Mouse (Mus musculus) embryonic facial prominence, embryonic 13.5 days (tissue): ENCODE results near the gene Itpr3. TPM values are rescaled to one million over a fixed set of nuclear protein-coding genes. Genes with fewer than 3 reads are reported as not detected.

ENCODE experiments used
- ATAC-seq: fragments of 200-750 bp; cut with Nextera tagmentation; 2 replicates; pipeline ENCODE4 v1.8.0; 2017; ENCODE audit warnings: low read depth; ENCODE audit not compliant: insufficient number of reproducible peaks, insufficient read depth, low FRiP score, low TSS enrichment
- H3K27ac ChIP-seq: fragments of 300-500 bp; sonication (generic); 2 replicates; pipeline ENCODE4 v1.5.1; 2015; ENCODE audit warnings: moderate library complexity, mild to moderate bottlenecking, inconsistent platforms
- H3K27me3 ChIP-seq: fragments of 300-500 bp; sonication (generic); 2 replicates; pipeline ENCODE4 v1.6.1; 2015; ENCODE audit warnings: mild to moderate bottlenecking, inconsistent platforms
- H3K36me3 ChIP-seq: fragments of 300-500 bp; sonication (generic); 2 replicates; pipeline ENCODE4 v1.6.1; 2015; ENCODE audit warnings: mild to moderate bottlenecking, inconsistent platforms
- H3K4me1 ChIP-seq: fragments of 300-500 bp; sonication (generic); 2 replicates; pipeline ENCODE4 v1.6.1; 2015; ENCODE audit warnings: inconsistent platforms
- H3K4me2 ChIP-seq: fragments of 300-500 bp; sonication (generic); 2 replicates; pipeline ENCODE4 v1.6.1; 2015; ENCODE audit warnings: moderate library complexity, mild to moderate bottlenecking, inconsistent platforms
- H3K4me3 ChIP-seq: fragments of 300-500 bp; sonication (generic); 2 replicates; pipeline ENCODE4 v1.5.1; 2015; ENCODE audit warnings: mild to moderate bottlenecking, inconsistent platforms
- H3K9ac ChIP-seq: fragments of 300-500 bp; sonication (generic); 2 replicates; pipeline ENCODE4 v1.6.1; 2015; ENCODE audit warnings: mild to moderate bottlenecking, inconsistent platforms
- H3K9me3 ChIP-seq: fragments of 300-500 bp; sonication (generic); 2 replicates; pipeline ENCODE4 v1.6.1; 2016; ENCODE audit warnings: inconsistent platforms
- WGBS: fragments of 180-500 bp; shearing (Covaris S2); methylation state at CpG from one replicate; pipeline ENCODE4 v1.1.7; 2015; ENCODE audit warnings: mixed read lengths; 5-methylcytosine and 5-hydroxymethylcytosine counted together
- polyA plus RNA-seq: library from polyadenylated mRNA; unstranded; fragments of >200 nt; fragmentation: Nextera tagmentation; extraction: Ambion mirVana; gene quantifications from 2 replicates; pipeline ENCODE4 v1.2.1, GENCODE M21; 2015

The Itpr3 gene
- polyA plus RNA-seq, 1 experiment from 2014 or later = 3.8 TPM

- Histone ChIP-seq H3K4me3 (no peak overlapping the region), H3K27me3 (no peaks in the 10 kb centered on the region), H3K9me3 (no peaks in the 10 kb centered on the region), H3K27ac (no peak overlapping the region), H3K36me3 (peaks cover 34% of the 10 kb centered on the region), H3K4me2 (no peak overlapping the region), H3K4me1 (no peaks in the 10 kb centered on the region), H3K9ac (no peak overlapping the region)
- ATAC-seq = no peak
- WGBS = 82% methylated on average over 9 of the region's 9 CpGs
Observed at GRCm38 (mm10) chr17:27090068-27090467, 33.0 kb downstream of the Itpr3 start.

- H3K9ac ChIP-seq = no peak overlapping the region
- H3K27me3 ChIP-seq = no peaks in the 10 kb centered on the region
- no peaks in the 10 kb centered on the region for H3K4me1 ChIP-seq
- ATAC-seq = no peak
- 52% methylated on average over 13 of the region's 13 CpGs for WGBS
- peaks cover 30% of the 10 kb centered on the region for H3K36me3 ChIP-seq
- H3K27ac ChIP-seq = no peak overlapping the region
- no peaks in the 10 kb centered on the region for H3K9me3 ChIP-seq
- H3K4me2 ChIP-seq = no peak overlapping the region
- no peak overlapping the region for H3K4me3 ChIP-seq
Observed at GRCm38 (mm10) chr17:27095690-27096089, 38.6 kb downstream of the Itpr3 start.

GRCm38 (mm10) chr17:27101675-27102074 is 44.6 kb downstream of the Itpr3 start:
- no peak for ATAC-seq
- Histone ChIP-seq H3K36me3 (peaks cover 28% of the 10 kb centered on the region; the same call in 1 of the 2 replicates), H3K27ac (no peak overlapping the region), H3K4me1 (no peaks in the 10 kb centered on the region), H3K9me3 (no peaks in the 10 kb centered on the region), H3K4me2 (no peak overlapping the region), H3K27me3 (no peaks in the 10 kb centered on the region), H3K9ac (no peak overlapping the region), H3K4me3 (no peak overlapping the region)
- WGBS = 85% methylated on average over 5 of the region's 5 CpGs

GRCm38 (mm10) chr17:27105698-27106470 is 48.8 kb downstream of the Itpr3 start:
- Histone ChIP-seq H3K4me1 (no peaks in the 10 kb centered on the region), H3K27ac (no peak overlapping the region), H3K9ac (no peak overlapping the region), H3K4me3 (no peak overlapping the region), H3K4me2 (no peak overlapping the region), H3K36me3 (peaks cover 46% of the 10 kb centered on the region), H3K27me3 (no peaks in the 10 kb centered on the region), H3K9me3 (no peaks in the 10 kb centered on the region)
- no peak for ATAC-seq
- 76% methylated on average over 18 of the region's 18 CpGs for WGBS

GRCm38 (mm10) chr17:27106745-27107144 is 49.6 kb downstream of the Itpr3 start:
- Histone ChIP-seq H3K27ac (no peak overlapping the region), H3K4me2 (no peak overlapping the region), H3K27me3 (no peaks in the 10 kb centered on the region), H3K36me3 (peaks cover 49% of the 10 kb centered on the region), H3K9ac (no peak overlapping the region), H3K4me3 (no peak overlapping the region), H3K4me1 (no peaks in the 10 kb centered on the region), H3K9me3 (no peaks in the 10 kb centered on the region)
- no peak for ATAC-seq
- WGBS = 86% methylated on average over 9 of the region's 9 CpGs

GRCm38 (mm10) chr17:27107936-27108335 is 50.8 kb downstream of the Itpr3 start:
- Histone ChIP-seq H3K4me2 (no peak overlapping the region), H3K4me1 (no peaks in the 10 kb centered on the region), H3K9me3 (no peaks in the 10 kb centered on the region), H3K36me3 (peaks cover 47% of the 10 kb centered on the region), H3K4me3 (no peak overlapping the region), H3K27ac (no peak overlapping the region), H3K27me3 (no peaks in the 10 kb centered on the region), H3K9ac (no peak overlapping the region)
- 84% methylated on average over 6 of the region's 6 CpGs for WGBS
- ATAC-seq = no peak

- no peaks in the 10 kb centered on the region for H3K4me1 ChIP-seq
- H3K9ac ChIP-seq = no peak overlapping the region
- 86% methylated on average over 7 of the region's 7 CpGs for WGBS
- no peak for ATAC-seq
- no peak overlapping the region for H3K4me3 ChIP-seq
- no peak overlapping the region for H3K27ac ChIP-seq
- no peaks in the 10 kb centered on the region for H3K27me3 ChIP-seq
- no peaks in the 10 kb centered on the region for H3K9me3 ChIP-seq
- peaks cover 60% of the 10 kb centered on the region for H3K36me3 ChIP-seq
- no peak overlapping the region for H3K4me2 ChIP-seq
Observed at GRCm38 (mm10) chr17:27110072-27110471, 53.0 kb downstream of the Itpr3 start.

- no peak overlapping the region for H3K9ac ChIP-seq
- H3K9me3 ChIP-seq = no peaks in the 10 kb centered on the region
- no peak overlapping the region; the same call in 1 of the 2 replicates for H3K27ac ChIP-seq
- 87% methylated on average over 25 of the region's 25 CpGs for WGBS
- no peak overlapping the region for H3K4me2 ChIP-seq
- no peak overlapping the region for H3K4me3 ChIP-seq
- ATAC-seq = no peak
- no peaks in the 10 kb centered on the region for H3K27me3 ChIP-seq
- H3K36me3 ChIP-seq = peaks cover 74% of the 10 kb centered on the region
- H3K4me1 ChIP-seq = peaks cover 18% of the 10 kb centered on the region
Observed at GRCm38 (mm10) chr17:27118676-27119539, 61.8 kb downstream of the Itpr3 start.

GRCm38 (mm10) chr17:27119540-27119895 is 62.4 kb downstream of the Itpr3 start:
- Histone ChIP-seq H3K9me3 (no peaks in the 10 kb centered on the region), H3K4me3 (no peak overlapping the region), H3K4me2 (no peak overlapping the region), H3K27ac (no peak overlapping the region; the same call in 1 of the 2 replicates), H3K27me3 (no peaks in the 10 kb centered on the region), H3K9ac (no peak overlapping the region), H3K4me1 (peaks cover 18% of the 10 kb centered on the region), H3K36me3 (peaks cover 74% of the 10 kb centered on the region)
- WGBS = 81% methylated on average over 4 of the region's 4 CpGs
- ATAC-seq = no peak

GRCm38 (mm10) chr17:27119954-27120353 is 62.9 kb downstream of the Itpr3 start:
- Histone ChIP-seq H3K36me3 (peaks cover 74% of the 10 kb centered on the region), H3K4me3 (no peak overlapping the region), H3K9me3 (no peaks in the 10 kb centered on the region), H3K9ac (no peak overlapping the region), H3K27ac (no peak overlapping the region), H3K27me3 (no peaks in the 10 kb centered on the region), H3K4me1 (peaks cover 18% of the 10 kb centered on the region), H3K4me2 (no peak overlapping the region)
- ATAC-seq = no peak
- 71% methylated on average over 8 of the region's 8 CpGs for WGBS

GRCm38 (mm10) chr17:27120561-27121024 is 63.5 kb downstream of the Itpr3 start:
- WGBS = 7% methylated on average over 18 of the region's 18 CpGs
- H3K27ac ChIP-seq = no peak overlapping the region
- peak overlapping the region; percentile 37; the same call in 1 of the 2 replicates for H3K4me2 ChIP-seq
- no peaks in the 10 kb centered on the region for H3K9me3 ChIP-seq
- H3K27me3 ChIP-seq = no peaks in the 10 kb centered on the region
- peaks cover 81% of the 10 kb centered on the region for H3K36me3 ChIP-seq
- peak overlapping the region; percentile 40; the same call in 1 of the 2 replicates for H3K9ac ChIP-seq
- H3K4me3 ChIP-seq = no peak overlapping the region
- peaks cover 18% of the 10 kb centered on the region for H3K4me1 ChIP-seq
- ATAC-seq = no peak
